Mouse (Mus musculus): ENCODE data around the gene Bnipl. TPM values are rescaled to one million over a fixed set of nuclear protein-coding genes. Genes with fewer than 3 reads are reported as not detected.

Bnipl gene
- total RNA-seq (2021) = not detected

DNA sequence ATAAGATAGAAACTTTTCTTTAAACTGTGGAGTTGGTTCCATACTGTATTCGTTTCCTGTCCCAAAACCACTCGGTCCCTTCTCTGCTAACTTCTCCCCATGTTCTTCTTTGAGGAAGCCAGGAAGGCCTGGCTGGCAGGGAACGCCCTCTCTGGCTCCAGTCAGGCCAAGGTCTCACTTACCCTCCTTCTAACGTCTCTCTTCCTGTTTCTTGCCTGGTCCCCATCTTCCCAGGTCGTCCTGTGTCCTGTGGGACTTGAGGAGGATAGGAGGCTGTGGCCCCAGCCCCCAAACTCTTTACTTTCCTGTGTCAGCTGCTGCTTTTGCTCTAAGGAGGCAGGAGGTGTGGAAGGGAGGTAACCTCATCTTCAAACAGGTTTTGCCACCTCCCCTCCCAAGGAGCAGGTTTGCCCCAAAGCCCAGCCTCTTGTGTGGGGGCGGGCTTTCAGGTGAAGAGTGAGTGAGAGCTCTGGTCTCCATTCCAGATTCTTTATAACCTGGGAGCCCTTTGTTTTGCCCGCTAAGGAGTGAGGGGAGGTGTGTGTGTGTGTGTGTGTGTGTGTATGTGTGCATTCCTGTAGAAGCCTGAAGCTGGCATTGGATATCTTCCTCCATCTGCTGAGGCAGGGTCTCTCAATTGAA, at the start of gene Bnipl:
Bnipl (minus strand) TSS at position 411 of the 642 bp plus-strand sequence.
- intact Hi-C loops (cut with DNase I) = no loop called here
- DNase-seq = no peak

GRCm38 (mm10) chr3:95298018-95298417, 47.0 kb upstream of the Bnipl start:
- no peak for DNase-seq
- intact Hi-C loops (cut with DNase I) = no loop called here

DNA sequence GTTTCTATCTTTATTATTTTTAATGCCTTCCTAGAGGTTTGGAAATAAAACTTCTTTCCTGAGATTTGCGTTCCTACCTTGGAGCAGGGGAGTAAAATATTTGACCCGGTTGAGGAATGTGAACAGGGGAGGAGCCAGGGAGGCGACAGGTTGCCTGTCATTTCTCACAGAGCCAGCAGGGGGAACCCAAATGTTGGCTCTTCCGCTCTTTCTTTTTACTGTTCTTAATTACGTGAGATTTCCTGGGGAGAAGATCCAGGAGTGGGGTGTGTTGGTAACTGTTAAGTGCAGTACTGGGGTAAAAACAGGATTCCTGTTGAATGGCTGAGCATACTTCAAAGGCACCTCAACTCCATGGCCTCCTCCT, 45.1 kb upstream of the Bnipl start:
- DNase-seq = peak in 1 of 2 experiments; percentile 37
- intact Hi-C loops (cut with DNase I) = no loop called here

GRCm38 (mm10) chr3:95295321-95296102, 44.5 kb upstream of the Bnipl start:
- intact Hi-C loops (cut with DNase I) = no loop called here
- DNase-seq = no peak

DNA sequence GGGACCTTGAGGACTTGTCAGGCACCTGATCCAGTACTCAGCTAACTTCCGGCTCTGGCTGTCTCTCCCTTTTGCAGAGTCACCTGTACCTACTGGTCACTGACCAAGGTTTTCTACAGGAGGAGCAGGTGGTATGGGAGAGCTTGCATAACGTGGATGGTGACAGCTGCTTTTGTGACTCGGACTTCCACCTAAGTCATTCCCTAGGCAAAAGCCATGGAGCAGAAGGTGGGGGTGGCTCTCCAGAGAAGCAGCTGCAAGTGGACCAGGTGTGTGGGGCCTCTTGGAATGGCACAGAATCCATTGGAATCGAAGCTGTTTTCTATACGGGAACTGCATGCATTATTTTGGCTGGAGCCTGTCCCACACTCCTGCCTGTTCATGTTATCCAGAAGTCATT, 43.7 kb upstream of the Bnipl start:
- intact Hi-C loops (cut with DNase I) = no loop called here
- DNase-seq = no peak

GRCm38 (mm10) chr3:95294316-95294715, 43.3 kb upstream of the Bnipl start:
- intact Hi-C loops (cut with DNase I) = no loop called here
- DNase-seq = no peak

DNA sequence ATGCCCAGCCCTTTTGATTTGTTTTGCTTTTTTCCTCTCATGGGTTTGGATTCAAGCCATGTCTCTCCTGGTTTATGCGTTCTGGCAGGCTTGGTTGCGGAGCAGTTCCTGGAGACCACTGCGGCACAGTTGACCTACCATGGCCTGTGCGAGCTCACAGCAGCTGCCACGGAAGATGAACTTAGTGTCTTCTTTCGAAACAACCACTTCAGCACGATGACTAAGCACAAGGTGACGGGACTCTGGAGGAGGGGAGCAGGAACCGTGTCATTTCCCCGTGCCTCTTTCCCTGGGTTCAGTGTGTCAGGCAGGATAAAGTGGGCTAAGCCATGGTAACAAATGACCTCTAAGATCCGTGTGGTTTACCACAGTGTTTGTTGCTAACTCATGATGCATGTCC, 42.5 kb upstream of the Bnipl start:
- intact Hi-C loops (cut with DNase I) = no loop called here
- no peak for DNase-seq

GRCm38 (mm10) chr3:95292899-95293298, 41.9 kb upstream of the Bnipl start:
- intact Hi-C loops (cut with DNase I) = no loop called here

GRCm38 (mm10) chr3:95291041-95291440, 40.0 kb upstream of the Bnipl start:
- DNase-seq = no peak
- intact Hi-C loops (cut with DNase I) = no loop called here

More at GRCm38 (mm10) chr3:95292899-95293298, 41.9 kb upstream of the Bnipl start:
- DNase-seq = no peak

DNA sequence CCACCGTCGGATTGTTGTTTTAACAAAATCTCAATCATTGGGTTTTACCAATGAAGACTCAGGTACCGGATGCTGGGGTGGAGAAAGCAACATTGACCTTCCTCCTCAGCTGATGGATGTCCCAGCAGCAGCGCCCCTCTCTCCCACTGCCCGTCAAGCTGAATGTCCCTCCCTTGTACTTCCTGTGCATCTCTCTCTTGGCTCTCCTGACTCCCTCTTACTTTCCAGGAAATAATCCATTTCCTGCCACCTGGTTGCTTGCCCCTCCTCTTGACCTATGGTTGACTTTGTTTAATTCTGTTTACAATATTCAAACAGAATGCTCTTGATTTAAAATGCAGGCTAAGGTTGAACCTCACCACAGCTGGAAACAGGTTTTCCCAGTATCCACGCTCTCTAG, 39.2 kb upstream of the Bnipl start:
- DNase-seq = no peak
- intact Hi-C loops (cut with DNase I) = no loop called here

DNA sequence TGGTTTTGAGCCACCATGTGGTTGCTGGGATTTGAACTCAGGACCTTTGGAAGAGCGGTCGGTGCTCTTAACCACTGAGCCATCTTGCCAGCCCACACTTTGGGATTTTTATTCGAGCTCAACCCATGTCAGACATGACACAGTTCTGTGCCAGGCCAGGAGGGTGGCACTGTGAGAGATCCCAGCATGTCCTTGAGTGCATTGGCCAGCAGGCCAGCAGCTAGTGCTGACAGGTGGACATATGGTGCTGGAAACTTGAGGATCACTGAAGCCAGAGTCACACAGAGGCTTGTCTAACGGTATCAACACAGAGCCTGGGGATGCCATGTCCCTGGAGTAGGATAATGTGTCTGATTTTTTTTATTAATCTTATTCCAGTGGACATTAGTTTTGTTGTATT, 38.4 kb upstream of the Bnipl start:
- intact Hi-C loops (cut with DNase I) = no loop called here
- no peak for DNase-seq

DNA sequence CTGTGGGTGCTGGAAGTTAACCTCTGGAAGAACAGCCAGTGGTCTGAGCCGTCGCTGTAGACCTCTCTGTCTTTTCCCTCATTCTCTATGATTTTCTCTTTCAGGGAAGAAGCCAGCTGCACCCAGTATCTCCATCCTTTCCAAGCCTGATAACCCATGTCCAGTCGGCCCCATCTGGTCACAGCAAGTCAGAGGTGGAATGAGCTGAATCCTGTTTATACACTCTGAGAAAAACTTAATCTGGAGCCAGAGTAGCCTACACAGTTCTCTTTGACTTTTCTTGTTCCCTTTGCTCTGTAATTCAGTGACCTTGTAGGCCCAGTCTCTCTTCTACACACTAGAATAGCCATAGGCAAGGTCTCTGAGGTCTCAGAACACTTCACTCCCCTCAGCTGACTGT, 36.5 kb upstream of the Bnipl start:
- intact Hi-C loops (cut with DNase I) = no loop called here

DNA sequence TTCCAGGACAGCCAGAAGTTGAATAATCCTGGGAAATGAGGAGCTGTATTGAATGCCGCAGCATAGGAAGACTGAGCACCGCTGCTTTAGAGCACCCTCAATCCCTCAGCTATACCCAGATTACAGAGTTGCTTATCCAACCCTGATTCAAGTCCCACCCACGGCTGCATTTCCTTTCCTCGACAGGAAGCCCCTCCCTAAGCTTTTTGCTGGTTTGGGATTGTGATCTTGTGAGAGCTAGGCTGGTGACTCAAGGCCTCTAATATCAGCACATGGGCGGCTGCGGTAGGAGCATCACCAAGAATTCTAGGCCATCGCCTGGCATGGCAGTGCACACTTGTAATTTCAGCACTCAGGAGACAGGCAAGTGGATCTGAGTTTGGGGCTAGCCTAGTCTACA, 35.5 kb upstream of the Bnipl start:
- intact Hi-C loops (cut with DNase I) = no loop called here
- DNase-seq = no peak

More for the DNA sequence above, 36.5 kb upstream of the Bnipl start:
- no peak for DNase-seq

GRCm38 (mm10) chr3:95286011-95286410, 35.0 kb upstream of the Bnipl start:
- no peak for DNase-seq
- intact Hi-C loops (cut with DNase I) = no loop called here

DNA sequence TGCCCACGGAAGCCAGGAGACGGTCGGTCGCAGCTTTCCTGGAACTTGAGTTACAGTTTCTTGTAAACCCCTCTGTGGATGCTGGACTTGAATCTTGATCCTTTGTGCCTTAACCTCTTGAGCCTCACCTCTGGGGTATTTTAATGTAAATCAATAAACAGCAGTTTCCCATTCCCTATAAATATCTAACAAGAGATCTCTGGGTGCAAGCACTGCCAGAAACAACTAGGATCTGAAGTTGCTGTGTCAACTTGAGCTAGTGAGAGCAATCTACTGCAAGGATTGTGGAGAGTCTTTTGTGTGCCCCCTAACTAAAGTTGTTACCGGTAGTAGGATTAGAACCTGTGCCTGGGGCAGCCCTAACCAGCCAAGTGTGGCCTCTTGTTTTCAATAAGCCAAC, 34.4 kb upstream of the Bnipl start:
- no peak for DNase-seq
- intact Hi-C loops (cut with DNase I) = loop anchor here (2.0 kb wide), 1 partner anchor 29 kb away; the partner anchor contains the start of gene Cers2

DNA sequence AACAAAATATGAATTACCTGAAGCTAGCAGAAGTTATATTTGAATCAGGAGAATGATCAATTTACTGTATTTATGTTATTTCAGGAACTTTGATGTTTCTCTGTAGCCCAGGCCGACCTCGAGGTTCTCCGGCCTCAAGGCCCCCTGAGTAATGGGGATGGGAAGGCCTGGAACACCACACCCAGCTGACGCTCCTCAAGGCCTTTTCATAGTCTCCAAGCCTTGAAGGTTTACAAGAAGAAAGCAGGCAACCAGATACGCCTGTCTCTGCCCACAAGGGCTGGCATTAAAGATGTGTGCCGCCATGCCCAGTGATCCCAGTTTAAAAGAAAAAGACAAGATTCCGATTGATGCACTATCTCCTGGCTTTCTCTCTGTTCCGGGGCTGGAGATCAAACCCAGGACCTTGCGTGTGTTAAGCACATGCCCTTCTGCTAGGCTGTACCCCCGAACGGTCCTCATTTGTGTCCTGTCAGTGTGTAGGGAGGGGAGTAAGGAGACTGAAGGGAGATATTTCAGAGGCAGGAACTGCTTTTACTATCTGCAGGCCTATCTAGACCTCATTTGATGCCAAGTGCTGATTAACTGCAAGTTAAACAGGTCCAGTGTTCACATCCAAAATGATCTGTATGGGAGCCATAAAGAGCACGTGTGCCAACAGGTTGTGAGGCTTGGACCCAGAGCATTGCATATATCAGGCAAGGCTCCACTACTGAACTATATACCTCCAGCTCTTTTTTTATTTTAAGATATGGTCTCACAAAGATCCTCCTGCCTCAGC, 33.7 kb upstream of the Bnipl start:
- no peak for DNase-seq
- intact Hi-C loops (cut with DNase I) = loop anchor here (2.0 to 5.0 kb wide), 2 partner anchors 30 to 67 kb away; partner anchors contain the start of genes Cers2 and Gabpb2

DNA sequence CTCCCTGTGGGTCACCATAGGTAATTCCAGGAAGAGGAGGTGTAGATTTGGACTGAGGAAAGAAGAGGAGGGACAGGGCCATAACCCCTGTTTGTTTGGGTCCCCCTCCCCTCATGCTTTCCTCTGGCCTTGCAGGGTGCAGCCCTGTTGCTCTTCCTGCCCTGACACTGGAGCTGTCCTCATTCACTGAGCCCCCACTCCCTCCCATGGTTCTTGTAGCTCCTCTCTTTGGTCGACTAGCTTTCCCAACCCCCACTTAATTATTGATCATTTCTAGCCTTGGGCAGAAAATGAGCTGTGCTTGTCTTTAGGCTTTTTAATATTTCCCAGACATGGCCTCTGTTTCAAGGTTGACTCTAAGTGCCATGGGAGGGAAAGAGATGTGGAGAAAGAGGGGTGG, 33.1 kb upstream of the Bnipl start:
- intact Hi-C loops (cut with DNase I) = loop anchor here (2.0 to 5.0 kb wide), 2 partner anchors 31 to 67 kb away; partner anchors contain the start of genes Cers2 and Gabpb2
- DNase-seq = no peak

DNA sequence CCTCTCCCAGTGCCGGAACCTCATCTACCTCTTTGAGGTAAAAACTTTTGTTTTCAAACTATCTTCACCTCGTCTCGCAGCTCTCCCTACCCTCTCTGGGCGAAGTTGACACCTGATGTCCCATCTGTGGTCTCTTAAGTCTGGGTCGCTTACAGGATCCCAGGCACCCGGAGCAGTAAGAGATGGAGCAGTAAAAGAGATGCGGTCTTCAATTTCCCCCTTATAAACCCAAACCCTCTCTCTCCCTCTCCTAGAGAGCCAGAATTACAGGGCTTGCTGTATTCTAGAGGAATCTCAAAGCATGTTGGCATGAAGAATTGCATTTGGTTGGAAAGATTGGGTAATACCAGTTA, 32.6 kb upstream of the Bnipl start:
- intact Hi-C loops (cut with DNase I) = loop anchor here (5.0 kb wide), 1 partner anchor 66 kb away; the partner anchor contains the start of gene Gabpb2

DNA sequence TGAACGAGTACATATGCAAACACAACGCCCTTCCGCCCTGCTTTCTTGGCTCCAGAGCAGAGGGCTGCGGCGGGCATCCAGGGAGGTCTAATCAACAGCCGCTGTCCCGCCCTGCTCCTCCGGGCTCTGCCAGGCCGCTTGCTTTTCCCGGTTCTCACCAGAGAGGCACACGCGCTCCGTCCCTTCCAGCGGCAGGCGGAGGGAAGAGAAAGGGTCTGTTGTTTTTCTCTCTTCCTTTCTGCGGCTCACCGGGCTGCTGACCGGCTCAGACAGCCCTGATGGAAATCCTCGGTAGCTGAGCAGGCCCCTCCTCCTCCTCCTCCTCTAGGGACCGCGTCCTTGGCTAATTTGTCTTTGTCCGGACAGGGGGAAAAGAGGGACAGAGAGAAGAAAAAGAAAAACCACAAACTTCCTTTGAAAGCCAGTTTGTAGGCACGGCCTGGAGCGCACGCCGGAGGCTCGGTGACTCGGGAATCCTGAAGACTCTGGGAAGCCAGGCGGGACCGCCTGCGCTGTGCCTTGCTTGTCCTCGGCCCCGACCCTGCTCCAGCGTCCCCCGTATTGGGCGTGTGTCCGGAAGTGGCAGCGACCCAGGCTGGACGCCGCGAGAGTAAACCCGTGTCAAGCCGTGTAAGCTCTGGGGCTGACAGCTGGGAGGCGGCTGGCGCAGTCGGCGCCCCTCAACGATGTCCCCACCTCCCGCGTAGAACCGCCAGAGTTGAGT, 32.0 kb upstream of the Bnipl start:
- intact Hi-C loops (cut with DNase I) = loop anchor here (5.0 kb wide), 1 partner anchor 66 kb away; the partner anchor contains the start of gene Gabpb2
- DNase-seq = peak; percentile 77 to 88

More for the DNA sequence above, 32.6 kb upstream of the Bnipl start:
- no peak for DNase-seq

DNA sequence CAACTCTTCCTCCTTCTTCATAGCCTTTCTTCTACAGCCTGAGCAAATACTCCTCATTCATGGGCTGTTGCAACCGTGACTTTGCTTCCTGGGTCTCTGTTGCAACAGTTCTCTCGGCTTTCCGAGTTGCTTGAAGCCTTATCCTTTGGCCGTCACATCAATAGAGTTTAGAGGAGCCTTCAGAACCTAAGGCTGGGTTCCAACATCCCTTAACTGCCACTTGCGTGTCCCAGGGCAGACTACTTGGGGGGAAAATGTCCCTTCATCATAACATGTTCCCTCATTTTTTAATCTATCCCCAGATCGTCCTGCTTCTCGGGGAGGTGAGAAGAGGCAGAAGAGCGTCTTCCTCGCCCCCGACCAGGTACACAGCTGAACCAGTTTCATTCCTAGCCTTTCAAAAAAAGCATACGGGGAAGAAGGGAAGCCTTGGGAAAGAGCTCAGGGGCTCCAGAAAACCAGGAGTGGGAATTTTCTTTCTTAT, 31.4 kb upstream of the Bnipl start:
- intact Hi-C loops (cut with DNase I) = loop anchor here (5.0 kb wide), 1 partner anchor 65 kb away; the partner anchor contains the start of gene Gabpb2
- DNase-seq = peak in 1 of 2 experiments; percentile 45

Measured in heart, postnatal 36 days (tissue).